Mouse (Mus musculus) CD4-positive naive resting alpha-beta T cell, adult 57 days (primary cell): Measurements from ENCODE around the gene Ccl17. TPM values are rescaled to one million over a fixed set of nuclear protein-coding genes. Genes with fewer than 3 reads are reported as not detected.

Source experiments
- total RNA-seq: library from RNA; stranded (reverse); gene quantifications from one replicate; pipeline ENCODE4 v1.2.4, GENCODE M21; 2023

The Ccl17 gene
- total RNA-seq, result not detected

GRCm38 (mm10) chr8:94810153-94810552 is at the start of gene Ccl17:
Gene Ccl17, plus strand, starts transcription at chr8:94810453.

GRCm38 (mm10) chr8:94771941-94772670 is 38.1 kb upstream of the Ccl17 start, which contains the start of gene Cx3cl1:
Gene Cx3cl1, plus strand, starts transcription at chr8:94772009.

GRCm38 (mm10) chr8:94837662-94838574 is 27.7 kb downstream of the Ccl17 start, which contains the start of the genes Coq9 and Ciapin1:
Gene Coq9, plus strand, starts transcription at chr8:94838321.
Gene Ciapin1, minus strand, starts transcription at chr8:94838358.

GRCm38 (mm10) chr8:94857346-94858173 is 47.3 kb downstream of the Ccl17 start, which contains the start of gene Polr2c:
Gene Polr2c, plus strand, starts transcription at chr8:94857450.

Other genes with a start within 250 kb of the Ccl17 start
- 39.8 TPM for gene Rspry1, start 208.5 kb upstream of the Ccl17 start, total RNA-seq
- 35.0 TPM for gene Fam192a, start 208.5 kb upstream of the Ccl17 start, total RNA-seq
- gene Arl2bp, start 143.9 kb upstream of the Ccl17 start, total RNA-seq, result 125 TPM
- not detected for gene Pllp, start 114.2 kb upstream of the Ccl17 start, total RNA-seq
- gene Ccl22, start 64.9 kb upstream of the Ccl17 start, total RNA-seq, result 0.59 TPM
- gene Cx3cl1, start 38.4 kb upstream of the Ccl17 start, total RNA-seq, result not detected
- gene Coq9, start 27.9 kb downstream of the Ccl17 start, total RNA-seq, result 33.6 TPM
- 57.2 TPM for gene Ciapin1, start 27.9 kb downstream of the Ccl17 start, total RNA-seq
- gene Polr2c, start 47.0 kb downstream of the Ccl17 start, total RNA-seq, result 61.2 TPM
- gene Dok4, start 65.9 kb downstream of the Ccl17 start, total RNA-seq, result 1.7 TPM
- gene Ccdc102a, start 107.6 kb downstream of the Ccl17 start, total RNA-seq, result 3.1 TPM
- gene Adgrg5, start 113.2 kb downstream of the Ccl17 start, total RNA-seq, result 2.7 TPM
- 2.0 TPM for gene Adgrg1, start 164.3 kb downstream of the Ccl17 start, total RNA-seq
- 8.7 TPM for gene Adgrg3, start 207.2 kb downstream of the Ccl17 start, total RNA-seq
- gene Drc7, start 244.7 kb downstream of the Ccl17 start, total RNA-seq, result not detected